Mouse (Mus musculus) kidney, embryonic 14.5 days (tissue): ENCODE measurements at regions not wholly inside any gene's neighbourhood (a gene's known extent, or its start where the extent isn't known, plus 50 kb on each side); places are given as distances from the start of the nearest gene placed in this dataset.

ENCODE experiments used
- ATAC-seq: fragments of 200-750 bp; cut with Nextera tagmentation; 2 replicates; pipeline ENCODE4 v1.8.0; 2017; ENCODE audit warnings: moderate number of reproducible peaks, mild to moderate bottlenecking, moderate TSS enrichment, moderate library complexity; ENCODE audit not compliant: low FRiP score, low TSS enrichment
- H3K27ac ChIP-seq: fragments of 300-500 bp; sonication (generic); 2 replicates; pipeline ENCODE4 v1.5.1; 2014; ENCODE audit warnings: low read depth, mild to moderate bottlenecking, low read length, moderate library complexity, mixed read lengths
- H3K27me3 ChIP-seq: fragments of 300-500 bp; sonication (generic); 2 replicates; pipeline ENCODE4 v1.6.1; 2014; ENCODE audit warnings: mild to moderate bottlenecking, low read length; ENCODE audit not compliant: control insufficient read depth, insufficient read depth
- H3K36me3 ChIP-seq: fragments of 300-500 bp; sonication (generic); 2 replicates; pipeline ENCODE4 v1.6.1; 2014; ENCODE audit warnings: low read length, mixed read lengths; ENCODE audit not compliant: control insufficient read depth, insufficient read depth
- H3K4me1 ChIP-seq: fragments of 300-500 bp; sonication (generic); 2 replicates; pipeline ENCODE4 v1.6.1; 2014; ENCODE audit warnings: low read length, mixed read lengths; ENCODE audit not compliant: control insufficient read depth, insufficient read depth
- H3K4me2 ChIP-seq: fragments of 300-500 bp; sonication (generic); replicated peaks from 2 replicates; pipeline ENCODE4 v1.6.1; 2014; ENCODE audit warnings: low read depth, mild to moderate bottlenecking, low read length
- H3K4me3 ChIP-seq: fragments of 300-500 bp; sonication (generic); 2 replicates; pipeline ENCODE4 v1.5.1; 2014; ENCODE audit warnings: mild to moderate bottlenecking, low read length
- H3K9ac ChIP-seq: fragments of 300-500 bp; sonication (generic); 2 replicates; pipeline ENCODE4 v1.6.1; 2014; ENCODE audit warnings: low read depth, mild to moderate bottlenecking, low read length, moderate library complexity
- H3K9me3 ChIP-seq: fragments of 300-500 bp; sonication (generic); 2 replicates; pipeline ENCODE4 v1.6.1; 2016; ENCODE audit warnings: low read length; ENCODE audit not compliant: control insufficient read depth
- WGBS: fragments of 180-500 bp; shearing (Covaris S2); extraction: QIAGEN DNeasy Blood & Tissue Kit; methylation state at CpG from one replicate; pipeline ENCODE4 v1.1.7; 2014; 5-methylcytosine and 5-hydroxymethylcytosine counted together

DNA sequence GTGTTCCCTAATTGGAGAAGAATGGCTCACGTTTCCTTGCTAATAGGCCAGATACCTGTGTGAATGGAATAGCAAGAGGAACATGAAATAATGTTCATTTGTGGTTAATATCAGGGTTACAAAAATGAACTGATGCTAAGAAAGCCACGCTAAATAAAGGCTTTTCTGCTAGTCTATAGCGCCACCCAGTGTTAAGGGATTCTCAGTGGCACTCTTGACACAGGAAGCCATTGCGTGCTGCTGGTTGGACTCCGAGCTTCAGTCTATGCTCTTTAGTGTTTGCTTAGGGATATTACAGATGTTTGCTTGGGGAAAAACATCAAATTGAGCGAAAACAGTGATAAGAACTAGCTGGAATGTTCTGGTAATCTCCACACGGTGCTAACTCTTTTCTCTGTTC lies 1008.3 kb downstream of the Tecrl start:
- Histone ChIP-seq H3K36me3 (no peaks in the 10 kb centered on the region), H3K9me3 (no peaks in the 10 kb centered on the region), H3K4me1 (no peaks in the 10 kb centered on the region), H3K27me3 (no peaks in the 10 kb centered on the region), H3K27ac (no peak overlapping the region), H3K4me2 (no peak overlapping the region), H3K9ac (no peak overlapping the region), H3K4me3 (no peak overlapping the region)
- peak; percentile 55; the same call in 1 of the 2 replicates for ATAC-seq
- WGBS = 8% methylated on average over 7 of the region's 7 CpGs

DNA sequence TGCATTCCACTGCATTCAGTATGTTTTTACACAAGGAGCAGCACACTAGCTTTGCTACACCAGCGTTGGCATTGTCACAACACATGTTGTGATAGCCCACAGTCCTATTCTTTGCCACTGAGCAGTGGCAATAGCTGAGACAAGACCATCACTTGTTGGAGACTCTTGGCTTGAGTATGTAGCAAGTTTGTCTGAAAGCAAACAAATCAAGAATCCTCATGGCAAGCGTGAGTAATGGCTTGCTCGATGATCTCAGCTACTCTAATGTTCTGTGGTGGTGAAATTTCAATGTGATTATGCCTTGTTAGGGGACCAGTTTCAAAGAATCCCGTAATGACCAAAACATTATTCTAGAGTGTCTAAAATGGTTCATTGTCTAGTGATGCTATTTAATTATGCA lies 1030.6 kb downstream of the Tecrl start:
- Histone ChIP-seq H3K9me3 (no peaks in the 10 kb centered on the region), H3K4me3 (no peak overlapping the region), H3K27ac (no peak overlapping the region), H3K36me3 (no peaks in the 10 kb centered on the region), H3K9ac (no peak overlapping the region), H3K27me3 (no peaks in the 10 kb centered on the region), H3K4me1 (no peaks in the 10 kb centered on the region), H3K4me2 (no peak overlapping the region)
- 93% methylated on average over 4 of the region's 4 CpGs for WGBS
- no peak for ATAC-seq

DNA sequence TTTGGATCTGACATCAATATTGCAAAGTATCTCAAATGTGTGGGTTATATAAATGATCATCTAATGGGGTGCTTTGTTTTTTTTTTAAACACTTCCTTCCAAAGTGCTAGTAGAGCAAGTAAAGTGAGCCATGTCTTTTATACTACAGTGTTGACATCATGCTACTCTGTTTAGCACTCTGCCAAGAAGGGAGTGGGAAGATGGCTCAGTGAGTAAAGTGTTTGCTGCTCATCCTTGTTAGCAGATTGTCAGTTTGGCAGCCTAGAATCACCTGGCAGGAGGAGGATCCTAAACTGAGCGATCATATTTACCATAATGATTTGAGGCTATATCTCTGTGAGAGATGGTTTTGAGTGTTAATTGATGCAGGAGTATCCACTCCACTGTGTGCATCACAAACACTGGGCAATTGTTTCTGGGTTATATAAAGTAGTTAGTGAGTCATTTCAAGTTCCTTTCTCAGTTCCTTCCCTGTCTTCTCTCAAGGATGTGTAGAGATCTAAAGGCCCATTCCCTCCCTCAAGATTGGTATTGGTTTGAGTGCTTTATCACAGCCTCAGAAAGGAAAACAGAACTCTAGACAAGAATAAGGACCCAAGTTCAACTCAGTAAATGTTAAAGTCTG lies 1035.2 kb downstream of the Tecrl start:
- Histone ChIP-seq H3K27ac (no peak overlapping the region), H3K4me1 (no peaks in the 10 kb centered on the region), H3K27me3 (no peaks in the 10 kb centered on the region), H3K36me3 (no peaks in the 10 kb centered on the region), H3K9ac (no peak overlapping the region), H3K4me2 (no peak overlapping the region), H3K4me3 (no peak overlapping the region), H3K9me3 (no peaks in the 10 kb centered on the region)
- ATAC-seq = no peak
- 90% methylated on average over 1 of the region's 1 CpGs for WGBS

DNA sequence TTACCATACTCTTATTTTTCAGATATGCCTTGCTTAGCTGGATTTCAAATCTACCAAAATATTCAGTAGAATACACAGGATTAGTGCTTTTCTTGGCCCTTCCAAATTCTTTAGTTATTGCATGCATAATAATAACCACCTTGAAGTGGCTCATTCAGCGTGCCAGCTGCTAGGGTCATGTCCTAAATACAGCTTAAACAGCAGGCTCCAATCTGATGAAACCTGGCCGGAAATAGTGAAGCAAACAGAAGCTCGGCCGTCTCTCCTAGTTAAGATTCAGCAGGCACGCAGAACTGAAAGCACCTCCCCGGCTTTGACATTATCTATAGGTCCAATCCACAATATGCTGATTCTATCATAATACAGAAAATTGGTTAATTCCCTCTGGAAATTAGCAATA lies 1042.9 kb downstream of the Tecrl start:
- no peaks in the 10 kb centered on the region for H3K36me3 ChIP-seq
- H3K4me2 ChIP-seq = no peak overlapping the region
- H3K9ac ChIP-seq = no peak overlapping the region
- no peak overlapping the region for H3K4me3 ChIP-seq
- no peak for ATAC-seq
- no peaks in the 10 kb centered on the region for H3K9me3 ChIP-seq
- no peak overlapping the region for H3K27ac ChIP-seq
- H3K27me3 ChIP-seq = no peaks in the 10 kb centered on the region
- H3K4me1 ChIP-seq = no peaks in the 10 kb centered on the region
- WGBS = 55% methylated on average over 6 of the region's 6 CpGs

DNA sequence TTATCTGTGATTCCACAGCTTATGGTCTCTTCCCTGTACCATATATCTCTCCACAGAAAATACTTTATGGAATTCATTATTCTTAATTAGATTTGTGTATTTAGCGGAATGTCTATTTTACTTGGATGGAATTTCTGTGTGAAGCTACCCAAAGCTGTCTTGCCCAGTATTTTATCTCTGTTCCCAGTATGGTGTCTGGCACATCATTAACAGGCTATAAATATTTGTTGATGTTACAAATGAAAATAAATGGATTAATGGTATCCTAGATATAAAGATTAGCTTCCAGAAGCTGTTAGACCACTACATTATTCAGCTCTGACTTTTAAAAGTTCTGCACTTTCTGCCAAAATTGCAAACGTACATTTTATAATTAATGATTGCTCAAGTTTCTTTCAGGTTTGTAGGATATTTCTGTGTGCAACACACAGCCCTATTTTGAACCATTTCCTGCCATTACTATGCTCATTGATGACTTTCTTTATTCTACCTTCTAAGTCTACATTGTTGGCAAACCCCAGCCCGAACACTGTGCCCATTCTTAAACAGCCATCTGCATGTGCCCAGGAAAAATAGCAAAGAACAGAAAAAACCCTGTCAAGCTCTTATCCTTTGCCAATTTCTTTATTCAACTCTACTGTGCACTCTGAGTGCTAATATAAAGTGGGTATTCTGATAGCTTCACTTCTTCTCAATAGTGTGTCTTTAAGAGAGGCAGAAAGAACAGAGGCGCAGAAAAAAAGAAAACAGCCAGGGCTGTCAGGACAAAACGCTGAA lies 1066.7 kb downstream of the Tecrl start:
- WGBS = 78% methylated on average over 5 of the region's 5 CpGs

DNA sequence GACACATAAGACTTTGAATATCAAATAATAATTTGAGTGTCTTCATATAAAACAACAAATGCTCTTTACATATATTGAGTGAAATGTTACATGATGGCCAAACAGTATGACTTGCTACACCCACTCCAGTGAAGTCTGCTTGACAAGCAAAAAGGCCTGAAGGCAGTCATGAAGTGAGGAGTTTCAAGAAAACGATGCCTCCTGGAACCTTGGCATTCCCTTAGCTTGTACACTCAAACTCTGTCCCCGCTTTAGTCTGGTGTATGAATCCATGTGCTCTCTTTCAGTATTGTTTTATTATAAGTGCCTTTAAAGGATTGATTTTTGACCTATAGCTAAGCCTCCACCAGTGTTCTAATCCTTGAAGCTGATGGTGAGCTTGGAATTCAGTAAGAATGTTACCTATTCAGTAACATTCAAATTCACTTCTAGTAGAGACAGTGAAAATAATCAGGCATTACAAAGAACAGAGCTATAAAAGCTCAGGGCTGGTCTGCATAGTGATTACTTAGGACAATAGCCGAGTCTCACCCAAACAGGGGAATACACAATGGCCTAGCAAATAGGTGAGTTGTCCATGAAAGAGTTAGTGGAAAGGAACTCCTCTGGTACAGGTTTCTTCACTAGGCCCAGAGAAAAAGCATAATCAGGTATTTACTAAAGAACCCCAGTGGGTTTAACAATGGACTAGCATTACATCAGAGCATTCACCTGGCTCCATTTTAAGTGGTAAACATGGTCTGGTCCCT lies 1101.5 kb downstream of the Tecrl start:
- ATAC-seq = no peak
- no peak overlapping the region for H3K27ac ChIP-seq

More for the DNA sequence above, 1066.7 kb downstream of the Tecrl start:
- Histone ChIP-seq H3K4me3 (no peak overlapping the region), H3K36me3 (no peaks in the 10 kb centered on the region), H3K4me2 (no peak overlapping the region), H3K27ac (no peak overlapping the region), H3K9me3 (no peaks in the 10 kb centered on the region), H3K9ac (no peak overlapping the region), H3K4me1 (no peaks in the 10 kb centered on the region), H3K27me3 (no peaks in the 10 kb centered on the region)
- ATAC-seq = no peak

DNA sequence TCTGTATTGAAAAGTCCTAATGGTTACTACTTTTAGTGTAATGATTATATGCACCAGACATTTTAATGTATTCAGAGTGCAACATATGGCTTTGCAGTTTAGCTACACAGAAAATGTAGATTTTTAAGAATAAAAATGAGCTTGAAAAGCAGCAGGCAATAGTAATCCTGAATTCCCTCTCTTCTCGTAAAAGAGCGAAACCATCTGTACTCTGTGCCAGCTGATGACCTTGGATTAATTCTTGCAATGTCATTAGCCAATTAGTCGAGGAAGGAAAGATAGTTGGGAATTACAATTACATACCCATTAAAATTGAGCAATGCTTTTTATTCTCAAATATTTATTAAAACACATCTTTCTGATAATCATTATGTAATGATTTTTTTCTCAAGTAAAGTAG lies 1128.7 kb downstream of the Tecrl start:
- no peaks in the 10 kb centered on the region for H3K9me3 ChIP-seq
- no peaks in the 10 kb centered on the region for H3K27me3 ChIP-seq
- no peak overlapping the region for H3K9ac ChIP-seq
- ATAC-seq = no peak
- H3K4me1 ChIP-seq = no peaks in the 10 kb centered on the region
- H3K4me3 ChIP-seq = no peak overlapping the region
- no peak overlapping the region for H3K27ac ChIP-seq
- no peaks in the 10 kb centered on the region for H3K36me3 ChIP-seq
- WGBS = 89% methylated on average over 3 of the region's 3 CpGs
- no peak overlapping the region for H3K4me2 ChIP-seq

More for the DNA sequence above, 1101.5 kb downstream of the Tecrl start:
- H3K4me1 ChIP-seq = no peaks in the 10 kb centered on the region
- WGBS = 88% methylated on average over 3 of the region's 3 CpGs
- no peaks in the 10 kb centered on the region for H3K36me3 ChIP-seq
- H3K27me3 ChIP-seq = no peaks in the 10 kb centered on the region
- H3K4me3 ChIP-seq = no peak overlapping the region
- H3K9me3 ChIP-seq = no peaks in the 10 kb centered on the region
- H3K4me2 ChIP-seq = no peak overlapping the region
- no peak overlapping the region for H3K9ac ChIP-seq

DNA sequence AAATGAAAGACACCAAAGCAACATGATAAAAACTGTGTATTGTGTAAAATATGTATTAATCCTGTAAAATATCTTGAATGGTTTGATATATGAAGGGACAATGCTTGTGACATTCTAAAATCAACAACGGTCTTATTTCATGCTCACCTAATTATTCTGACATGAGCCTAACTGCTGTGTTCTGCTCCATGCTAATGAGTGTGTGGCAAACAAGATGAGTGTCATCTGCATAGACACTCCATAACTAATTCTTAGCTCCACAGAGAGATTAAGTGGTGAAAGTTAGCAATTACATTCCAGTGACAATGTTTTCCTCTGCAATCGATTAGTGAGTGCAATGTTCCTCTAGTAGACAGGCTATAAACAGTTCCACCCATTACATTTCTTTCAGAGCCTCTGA lies 1131.4 kb downstream of the Tecrl start:
- no peak overlapping the region for H3K27ac ChIP-seq

DNA sequence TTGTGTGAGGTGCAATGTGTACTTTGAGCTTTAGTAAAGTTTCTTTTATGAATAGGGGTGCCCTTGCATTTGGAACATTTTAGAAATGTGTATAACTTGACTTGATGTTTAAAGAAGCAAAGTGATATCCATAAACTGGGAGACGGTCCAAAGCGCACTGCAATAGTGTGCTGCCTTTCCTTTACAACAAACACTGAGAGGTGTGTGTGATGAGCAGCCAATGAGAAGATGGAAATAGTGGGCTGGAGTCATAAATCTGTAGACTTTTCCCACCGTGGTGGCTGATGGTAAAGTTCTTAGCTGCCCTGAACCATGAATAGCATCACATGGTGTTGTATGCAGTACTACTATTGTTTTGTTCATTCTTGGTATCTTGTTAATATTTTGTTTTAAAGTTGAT lies 1151.4 kb downstream of the Tecrl start:
- Histone ChIP-seq H3K36me3 (no peaks in the 10 kb centered on the region), H3K4me3 (no peak overlapping the region), H3K4me2 (no peak overlapping the region), H3K27ac (no peak overlapping the region), H3K27me3 (no peaks in the 10 kb centered on the region), H3K4me1 (no peaks in the 10 kb centered on the region), H3K9ac (no peak overlapping the region), H3K9me3 (no peaks in the 10 kb centered on the region)
- WGBS = 76% methylated on average over 3 of the region's 3 CpGs
- no peak for ATAC-seq

More for the DNA sequence above, 1131.4 kb downstream of the Tecrl start:
- ATAC-seq = no peak
- Histone ChIP-seq H3K4me3 (no peak overlapping the region), H3K4me1 (no peaks in the 10 kb centered on the region), H3K9ac (no peak overlapping the region), H3K4me2 (no peak overlapping the region), H3K36me3 (no peaks in the 10 kb centered on the region), H3K9me3 (no peaks in the 10 kb centered on the region), H3K27me3 (no peaks in the 10 kb centered on the region)
- 90% methylated on average over 2 of the region's 2 CpGs for WGBS
